Mouse (Mus musculus): Measurements from ENCODE around the gene Hic1.
A peak's percentile ranks its signal among the peaks of the same experiment; 100 is the strongest.

Gene Hic1

DNA sequence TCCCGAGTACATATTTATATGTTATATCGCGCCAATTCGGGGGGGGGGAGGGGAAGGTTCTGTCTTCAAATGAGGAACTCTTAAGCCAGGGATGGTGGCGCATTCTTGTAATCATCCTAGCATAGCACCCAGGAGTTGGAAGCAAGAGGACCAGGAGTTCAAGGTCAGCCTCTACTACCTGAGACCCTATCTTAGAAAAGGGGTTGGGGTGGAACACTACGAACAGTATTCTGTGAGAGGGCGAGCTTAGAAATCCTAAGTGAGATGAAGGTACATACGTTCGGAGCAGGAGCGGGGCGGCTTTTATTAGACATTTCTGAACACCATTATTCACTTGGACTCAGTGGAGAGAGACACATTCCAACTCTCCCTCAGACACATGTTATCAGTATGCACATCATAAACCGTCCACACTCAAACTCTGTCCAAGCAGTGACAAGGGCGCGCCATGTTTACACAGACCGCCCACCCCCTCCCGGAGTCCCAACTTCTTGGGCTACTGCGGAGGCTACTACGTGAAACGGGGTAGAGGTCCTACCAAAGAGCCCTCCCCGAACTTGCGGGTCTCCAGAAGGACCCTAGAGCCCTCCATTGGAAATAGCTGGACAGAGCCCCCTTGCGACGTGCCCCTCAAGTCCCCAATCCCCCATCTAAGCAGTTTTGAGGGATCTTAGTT lies at the start of gene Hic1:
Gene Hic1, minus strand, starts transcription at position 115 of the 676 bp plus-strand sequence.
- DNase-seq (ENCODE audit: low read depth, low spot score): peak; percentile 25

DNA sequence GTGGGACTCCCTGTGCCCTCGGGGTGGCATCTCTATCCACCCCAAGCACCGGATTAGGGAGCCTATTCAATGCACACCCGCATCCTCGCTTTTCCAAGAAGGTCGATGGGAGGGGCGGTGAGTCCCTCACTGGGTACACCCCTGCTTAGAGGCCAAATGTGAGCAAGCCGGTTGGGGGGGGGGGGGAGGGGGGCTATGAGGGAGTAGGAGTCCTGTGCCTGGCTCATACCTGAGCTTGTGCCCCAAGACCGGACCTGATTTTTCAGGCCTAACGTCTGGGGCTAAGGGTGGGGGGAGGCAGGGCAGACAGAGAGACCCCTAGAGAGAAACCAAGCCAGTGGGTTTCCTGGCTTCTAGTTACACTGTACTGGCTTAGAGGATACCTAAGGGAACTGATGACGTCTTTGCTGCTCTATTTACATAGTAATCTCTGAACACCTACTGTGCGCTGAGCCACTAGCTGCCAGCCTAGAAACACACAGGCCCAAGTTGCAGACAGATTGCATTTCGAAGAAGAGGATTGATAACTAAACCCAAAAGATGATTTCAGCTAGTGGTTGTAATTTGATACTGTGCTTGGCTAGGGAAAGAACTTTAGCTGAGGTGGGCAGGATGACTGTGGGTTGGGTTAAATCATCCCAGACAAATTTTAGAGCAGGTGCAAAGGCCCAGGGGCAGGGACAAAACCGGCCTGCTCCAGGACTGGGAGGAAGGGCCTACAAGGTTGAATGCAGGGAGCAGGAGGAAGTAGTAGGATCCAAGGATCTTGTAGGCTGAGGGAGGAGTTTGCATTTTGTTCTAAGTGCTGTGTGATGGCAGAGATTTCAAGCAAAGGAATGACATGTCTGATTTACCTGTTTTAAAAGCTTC lies 45.0 kb upstream of the Hic1 start:
- no peak for DNase-seq (ENCODE audit: low read depth, low spot score)

DNA sequence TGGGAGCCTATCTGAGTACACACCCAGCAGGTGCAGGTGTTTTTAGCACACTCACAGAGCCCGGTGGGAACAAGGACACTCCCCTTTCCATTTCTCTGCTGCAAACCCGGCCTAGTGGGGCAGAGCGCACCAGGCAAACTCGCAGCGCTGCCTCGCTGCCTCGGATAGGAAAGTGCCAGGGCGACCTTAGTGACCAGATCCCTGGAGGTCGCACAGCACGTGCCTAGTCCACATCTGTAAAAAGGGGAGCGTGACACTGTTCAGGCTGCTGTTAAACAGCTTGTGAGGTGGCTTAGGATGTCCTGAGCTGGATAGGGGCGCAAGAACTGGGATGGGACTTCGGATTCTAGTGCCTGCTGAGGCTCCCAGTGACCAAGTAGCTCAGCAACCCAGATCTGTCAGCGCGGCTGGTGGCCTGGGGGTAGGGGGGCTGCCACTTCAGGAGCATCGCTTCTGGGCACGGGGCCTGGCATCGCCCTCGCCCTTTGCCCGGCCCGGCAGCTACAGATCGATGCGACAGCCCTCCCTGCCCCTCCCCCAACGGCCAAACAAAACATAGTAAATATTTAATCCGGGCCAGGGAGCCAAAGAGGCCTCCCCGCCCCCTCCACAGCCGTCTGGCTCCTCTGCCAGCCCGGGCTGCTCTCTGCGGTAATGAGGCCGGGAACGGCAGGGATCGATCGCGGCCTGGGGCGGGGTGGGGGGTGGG lies 44.2 kb upstream of the Hic1 start:
- DNase-seq (ENCODE audit: low read depth, low spot score): no peak

GRCm38 (mm10) chr11:75212876-75213275 lies 43.6 kb upstream of the Hic1 start:
- no peak for DNase-seq (ENCODE audit: low read depth, low spot score)

DNA sequence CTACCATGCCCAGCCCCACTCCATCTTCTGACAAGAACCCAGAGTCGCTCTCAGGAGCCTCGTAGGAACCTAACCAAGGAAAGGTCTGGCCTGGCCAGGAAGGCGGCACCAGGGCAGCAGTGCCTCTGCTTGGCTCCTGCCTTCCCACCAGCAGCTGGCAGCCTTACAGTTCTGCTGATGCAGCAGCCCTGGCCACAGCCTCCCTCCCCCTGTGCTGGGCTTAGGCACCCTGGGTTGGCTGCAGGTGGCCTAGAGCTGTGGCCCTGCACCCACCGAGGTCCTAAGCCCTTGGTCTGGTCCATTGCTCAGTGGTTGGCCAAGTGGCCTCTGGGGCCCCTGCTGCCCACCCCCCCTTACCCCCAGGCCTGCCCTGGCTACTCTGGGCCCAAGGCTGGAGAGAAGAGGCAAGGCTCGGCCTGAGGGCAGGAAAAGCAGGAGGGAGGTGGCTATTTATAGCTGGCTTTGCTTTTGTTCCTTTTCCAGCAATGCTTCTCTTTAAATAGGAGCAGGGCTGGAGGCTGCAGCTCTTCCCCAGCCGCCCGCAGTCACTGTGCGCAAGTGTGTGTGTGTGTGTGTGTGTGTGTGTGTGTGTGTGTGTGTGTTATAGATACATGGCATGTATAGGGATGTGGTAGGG lies 42.8 kb upstream of the Hic1 start:
- no peak for DNase-seq (ENCODE audit: low read depth, low spot score)

GRCm38 (mm10) chr11:75210755-75211154 lies 41.4 kb upstream of the Hic1 start:
- no peak for DNase-seq (ENCODE audit: low read depth, low spot score)

DNA sequence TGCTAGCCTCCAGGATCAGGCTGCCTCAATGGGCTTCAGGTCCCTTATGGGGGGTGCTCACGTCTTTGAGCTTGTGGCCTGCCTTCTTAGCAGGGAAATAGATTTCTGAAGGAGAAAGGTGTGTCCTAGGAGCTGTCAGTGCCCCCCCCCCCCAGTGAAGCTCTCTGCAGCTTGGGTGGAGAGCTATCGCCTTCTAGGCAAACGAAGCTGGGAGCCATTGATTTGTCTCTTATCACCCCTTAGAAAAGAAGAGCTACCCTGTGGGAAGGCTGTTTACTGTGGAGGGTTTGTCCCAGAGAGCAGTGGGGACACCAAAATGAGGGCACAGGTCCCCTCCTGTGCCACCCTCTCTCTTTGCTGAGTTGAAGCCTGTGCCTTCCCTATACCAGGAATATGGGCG lies 40.8 kb upstream of the Hic1 start:
- DNase-seq (ENCODE audit: low read depth, low spot score): no peak

GRCm38 (mm10) chr11:75209363-75209762 lies 40.0 kb upstream of the Hic1 start:
- DNase-seq (ENCODE audit: low read depth, low spot score): no peak

- DNase-seq (ENCODE audit: low read depth, low spot score): no peak
Measured at GRCm38 (mm10) chr11:75206347-75206746, 37.0 kb upstream of the Hic1 start.

DNA sequence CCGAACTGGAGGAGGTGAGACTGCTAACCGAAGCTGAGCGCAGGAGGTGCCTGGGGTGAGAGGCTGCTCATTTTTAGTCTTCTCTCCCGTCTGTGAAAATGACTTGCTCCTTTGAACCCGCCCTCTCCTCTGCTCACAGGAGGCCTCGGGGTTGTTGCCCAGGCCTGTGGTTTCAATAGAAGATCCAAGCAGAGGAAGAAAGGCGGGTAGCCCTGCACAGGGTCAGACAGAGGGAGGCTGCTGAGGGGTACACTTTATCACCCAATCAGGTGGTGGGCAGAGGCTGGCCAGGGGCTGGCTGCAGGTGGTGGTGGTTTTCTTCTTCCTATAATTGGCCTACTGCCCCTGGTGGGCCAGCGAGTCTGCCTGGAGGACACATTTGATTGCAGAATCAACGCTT lies 35.2 kb upstream of the Hic1 start:
- DNase-seq (ENCODE audit: low read depth, low spot score): no peak

DNA sequence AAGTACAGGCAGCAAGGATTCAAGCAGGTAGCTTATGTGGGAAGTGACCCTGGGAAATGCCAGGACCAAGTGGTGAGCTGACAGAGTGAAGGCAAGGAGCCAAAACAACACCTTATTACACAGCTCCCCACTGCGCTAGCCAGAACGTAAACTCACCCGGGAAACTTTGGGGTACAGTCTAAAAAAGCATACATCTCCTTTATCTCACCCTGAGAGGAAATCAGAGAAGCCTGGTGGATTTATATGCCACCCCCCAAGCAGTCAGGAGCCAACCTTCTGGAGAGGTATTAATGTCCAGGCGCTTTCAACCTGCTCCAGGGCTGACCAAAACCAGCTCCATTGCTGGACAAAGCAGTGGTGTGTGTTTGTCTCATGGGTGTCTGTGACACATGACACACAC lies 34.6 kb upstream of the Hic1 start:
- DNase-seq (ENCODE audit: low read depth, low spot score): no peak

GRCm38 (mm10) chr11:75201721-75202120 lies 32.4 kb upstream of the Hic1 start:
- DNase-seq (ENCODE audit: low read depth, low spot score): no peak

GRCm38 (mm10) chr11:75200935-75201334 lies 31.6 kb upstream of the Hic1 start:
- no peak for DNase-seq (ENCODE audit: low read depth, low spot score)

- peak; percentile 51 for DNase-seq (ENCODE audit: low read depth, low spot score)
Measured at GRCm38 (mm10) chr11:75199951-75200350, 30.6 kb upstream of the Hic1 start.

DNA sequence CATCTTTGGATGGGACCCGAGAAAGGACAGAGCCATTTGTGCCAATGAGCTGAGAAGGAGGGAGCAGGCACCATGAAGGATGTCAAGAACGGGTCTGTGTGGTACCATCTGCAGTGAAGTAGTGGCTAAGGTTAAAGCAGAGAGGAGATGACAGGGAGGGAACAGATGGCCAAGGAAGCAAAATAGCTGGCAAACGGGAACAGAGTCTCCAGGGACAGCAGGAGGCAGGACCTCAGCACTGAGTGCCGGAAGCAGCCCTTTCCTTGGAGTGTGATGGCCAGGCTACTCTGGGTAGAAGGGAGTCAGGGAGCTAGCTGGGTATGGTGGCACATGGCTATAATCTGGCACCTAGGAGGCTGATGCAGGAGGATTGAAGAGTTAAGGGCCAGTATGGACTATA lies 29.5 kb upstream of the Hic1 start:
- no peak for DNase-seq (ENCODE audit: low read depth, low spot score)

DNA sequence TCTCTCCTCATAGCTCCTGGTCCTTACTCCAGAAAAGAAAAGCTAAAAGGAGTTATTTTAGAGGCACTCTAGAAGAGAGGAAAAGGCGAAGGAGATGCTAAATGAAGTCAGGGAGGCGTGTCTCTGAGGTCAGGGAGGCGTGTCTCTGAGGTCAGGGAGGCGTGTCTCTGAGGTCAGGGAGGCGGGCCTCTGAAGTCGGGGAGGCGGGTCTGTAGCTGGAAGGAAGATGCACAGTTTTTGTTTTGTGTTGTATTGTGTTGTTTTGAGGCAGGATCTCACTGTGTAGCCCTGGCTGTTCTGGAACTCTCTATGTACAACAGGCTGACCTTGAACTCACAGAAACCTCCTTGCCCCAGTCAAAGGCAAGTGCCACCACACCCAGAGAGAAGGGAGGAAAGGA lies 28.6 kb upstream of the Hic1 start:
- DNase-seq (ENCODE audit: low read depth, low spot score): peak; percentile 22

GRCm38 (mm10) chr11:75196131-75196530 lies 26.8 kb upstream of the Hic1 start:
- no peak for DNase-seq (ENCODE audit: low read depth, low spot score)

- DNase-seq (ENCODE audit: low read depth, low spot score): peak; percentile 82
Measured at GRCm38 (mm10) chr11:75194850-75195461, 25.6 kb upstream of the Hic1 start.

GRCm38 (mm10) chr11:75194121-75194849 lies 25.0 kb upstream of the Hic1 start:
- DNase-seq (ENCODE audit: low read depth, low spot score): peak; percentile 43

DNA sequence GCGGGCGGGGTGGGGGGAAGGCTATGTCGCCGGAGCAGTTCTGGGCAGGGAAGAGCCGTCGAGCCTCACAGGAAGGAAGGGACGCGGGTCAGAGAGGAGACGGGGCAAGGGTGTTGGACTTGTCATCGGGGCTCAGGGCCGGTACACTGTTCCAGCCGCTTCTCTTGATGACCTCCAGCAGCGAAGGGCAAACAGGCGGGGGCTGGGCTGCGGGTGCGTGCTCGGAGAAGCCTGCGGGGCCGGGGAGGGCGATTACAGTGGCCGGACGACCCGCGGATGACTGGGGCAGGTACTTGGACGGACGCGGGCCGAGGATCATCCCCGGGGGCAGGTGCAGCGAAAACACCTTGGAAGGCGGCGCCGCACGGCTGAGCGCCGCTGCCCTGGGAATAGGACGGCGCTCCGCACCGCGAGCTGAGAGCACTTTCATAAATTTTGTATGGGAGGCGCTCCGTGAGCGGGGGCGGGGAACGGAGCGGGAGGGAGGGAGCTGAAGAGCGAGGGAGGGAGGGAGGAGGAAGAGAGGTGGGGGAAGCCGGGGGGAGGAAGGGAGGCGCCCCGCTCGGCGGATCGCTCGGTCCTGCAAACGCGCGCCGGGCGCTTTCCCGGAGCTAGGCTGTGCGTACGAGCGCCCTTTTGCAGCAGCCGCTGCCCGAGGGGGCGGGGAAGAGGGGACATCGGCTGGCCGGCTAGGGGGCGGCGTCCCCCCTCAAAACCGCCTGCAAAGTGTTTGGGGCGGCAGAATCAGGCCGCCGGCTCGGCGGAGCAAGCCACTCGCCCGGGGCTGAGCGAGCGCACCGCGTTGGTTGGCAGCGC lies 24.1 kb upstream of the Hic1 start, which contains the start of gene Rtn4rl1:
Gene Rtn4rl1, plus strand, starts transcription at position 528 of the 816 bp plus-strand sequence.
- peak; percentile 91 for DNase-seq (ENCODE audit: low read depth, low spot score)

Measured in CD4-positive helper T cell, adult 2 months (primary cell).